Mouse (Mus musculus) erythroid progenitor cell, adult 5-6 weeks (primary cell): ENCODE data around the gene Gmds. TPM values are rescaled to one million over a fixed set of nuclear protein-coding genes. Genes with fewer than 3 reads are reported as not detected.

ENCODE experiments used
- ATAC-seq: replicated peaks from 2 replicates; pipeline ENCODE4 v1.8.0; 2016; ENCODE audit warnings: moderate number of reproducible peaks, mild to moderate bottlenecking, moderate TSS enrichment, inconsistent platforms; ENCODE audit not compliant: poor library complexity, low FRiP score, severe bottlenecking
- total RNA-seq, 2 experiments: library from RNA; stranded (forward) in 1 of 2; stranded (reverse) in 1 of 2; fragments of 150-400 nt in 1 of 2; fragments of 186-747, 209-891 nt in 1 of 2; gene quantifications; 2 replicates each; pipeline versions ENCODE4 v1.2.3 to v1.2.4; 2015 to 2017; ENCODE audit warnings: low replicate concordance in 2 of 2

Gene Gmds
- total RNA-seq, 2 experiments from 2014 or later = 4.3 to 4.6 TPM

GRCm38 (mm10) chr13:31906514-31906913, 432.0 kb downstream of the Gmds start:
- ATAC-seq = no peak

DNA sequence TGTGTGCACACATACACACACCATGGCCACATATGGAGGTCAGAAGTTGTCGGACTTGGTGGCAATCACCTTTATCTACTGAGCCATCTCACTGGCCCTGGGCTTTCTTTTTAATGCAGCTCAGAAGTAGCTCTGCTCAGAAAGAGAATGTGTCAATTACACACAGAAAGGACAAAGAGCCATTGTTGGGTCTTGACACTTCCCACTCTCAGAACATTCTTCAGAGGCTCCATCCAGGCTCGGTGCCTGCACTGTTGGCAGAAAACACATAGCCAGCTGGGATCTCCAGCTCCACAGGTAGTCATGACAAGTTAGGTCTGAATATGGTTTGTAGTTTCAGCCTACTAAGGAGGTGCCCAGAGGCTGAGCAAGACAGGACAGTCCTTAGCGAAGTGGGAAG, 438.3 kb downstream of the Gmds start:
- ATAC-seq = no peak

- ATAC-seq = no peak
These were observed 439.1 kb downstream of the Gmds start for GRCm38 (mm10) chr13:31899392-31899791.

GRCm38 (mm10) chr13:31897493-31897892, 441.0 kb downstream of the Gmds start:
- no peak for ATAC-seq

GRCm38 (mm10) chr13:31894511-31894910, 444.0 kb downstream of the Gmds start:
- no peak for ATAC-seq

DNA sequence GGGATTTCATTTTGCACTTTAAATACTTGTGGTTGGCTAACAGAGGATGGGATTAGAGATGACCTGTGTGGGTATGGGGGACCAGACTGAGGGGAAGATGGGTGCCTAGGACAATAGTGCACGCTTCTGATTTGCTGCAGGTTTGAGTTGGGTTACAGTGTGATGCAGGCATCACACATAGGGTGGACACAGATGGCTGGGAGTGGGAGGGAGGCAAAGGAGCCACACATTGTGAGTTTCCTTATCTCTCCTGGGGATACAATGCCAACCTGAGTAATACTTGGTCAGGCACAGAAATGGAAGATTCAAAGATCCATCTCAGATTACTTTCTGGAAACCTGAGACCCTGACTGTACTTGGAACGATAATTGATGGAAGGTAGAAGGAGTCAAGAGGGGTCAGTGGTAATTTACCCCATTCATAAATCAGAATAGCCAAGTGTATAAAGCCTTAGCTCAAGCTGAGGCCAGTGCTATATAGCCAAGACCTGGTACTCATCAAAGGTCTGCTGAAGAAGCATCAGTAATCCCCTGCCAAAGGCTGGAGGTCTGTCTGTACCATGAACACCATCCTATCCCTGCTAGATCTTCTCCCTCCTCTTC, 445.5 kb downstream of the Gmds start:
- ATAC-seq = no peak

DNA sequence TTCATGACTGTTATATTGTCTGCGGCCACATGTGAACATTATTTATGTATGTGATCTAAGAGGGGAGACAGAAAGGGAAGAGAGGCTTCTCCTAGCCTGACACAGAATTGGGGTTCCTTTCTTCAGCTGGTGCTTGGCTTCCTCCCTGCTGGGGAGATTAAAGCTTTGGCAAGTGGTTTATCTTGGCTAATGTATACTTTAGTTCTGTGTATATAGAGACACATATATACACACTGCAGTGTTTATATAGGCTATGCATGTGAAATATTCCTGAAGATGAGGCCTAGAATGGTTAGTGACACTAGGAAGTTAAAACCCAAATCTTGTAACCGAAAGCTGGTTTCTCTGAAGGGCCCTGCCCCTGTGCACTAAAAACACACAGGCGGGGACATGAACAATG, 450.0 kb downstream of the Gmds start:
- no peak for ATAC-seq

- ATAC-seq = no peak
These were observed 452.8 kb downstream of the Gmds start for GRCm38 (mm10) chr13:31885769-31886168.

GRCm38 (mm10) chr13:31878805-31879477, 459.6 kb downstream of the Gmds start:
- no peak for ATAC-seq

DNA sequence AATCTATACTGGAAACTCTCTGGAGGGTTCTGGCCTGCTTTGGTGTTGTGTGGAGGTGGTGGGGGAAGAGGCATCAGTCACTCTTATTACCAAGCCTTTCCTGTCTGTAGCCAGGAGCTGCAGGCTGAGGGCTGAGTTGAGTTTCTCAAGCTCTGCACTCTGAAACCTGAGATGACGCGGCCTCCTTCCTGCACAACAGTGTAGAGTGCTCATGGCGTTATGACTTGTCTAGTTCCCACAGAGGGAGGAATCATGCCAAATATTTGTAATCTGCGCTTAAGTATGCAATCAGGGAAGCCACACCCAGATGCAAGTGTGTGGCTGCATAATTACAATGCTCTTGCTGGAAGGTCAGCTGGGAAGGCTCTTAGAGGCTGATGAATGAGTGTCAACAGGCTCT, 461.5 kb downstream of the Gmds start:
- ATAC-seq = no peak

GRCm38 (mm10) chr13:31874427-31874826, 464.1 kb downstream of the Gmds start:
- no peak for ATAC-seq

DNA sequence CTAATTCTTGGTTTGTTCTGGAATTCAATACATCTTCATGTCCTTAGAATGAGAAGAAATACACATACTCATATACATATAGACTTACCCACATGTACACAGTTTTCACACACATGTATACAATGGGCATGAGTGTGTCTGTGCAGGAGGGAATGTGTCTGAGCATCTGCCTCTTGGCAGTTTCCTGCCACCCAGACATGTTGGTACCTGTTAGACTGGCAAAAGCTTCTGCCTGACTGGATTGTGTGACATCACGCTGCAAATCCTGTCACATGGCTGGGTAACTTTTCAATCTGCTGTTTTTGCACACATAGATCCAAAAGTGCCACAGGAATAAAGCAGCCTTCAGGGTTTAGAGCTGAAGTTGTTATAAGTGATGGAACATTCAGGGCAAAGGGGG, 465.3 kb downstream of the Gmds start:
- no peak for ATAC-seq

DNA sequence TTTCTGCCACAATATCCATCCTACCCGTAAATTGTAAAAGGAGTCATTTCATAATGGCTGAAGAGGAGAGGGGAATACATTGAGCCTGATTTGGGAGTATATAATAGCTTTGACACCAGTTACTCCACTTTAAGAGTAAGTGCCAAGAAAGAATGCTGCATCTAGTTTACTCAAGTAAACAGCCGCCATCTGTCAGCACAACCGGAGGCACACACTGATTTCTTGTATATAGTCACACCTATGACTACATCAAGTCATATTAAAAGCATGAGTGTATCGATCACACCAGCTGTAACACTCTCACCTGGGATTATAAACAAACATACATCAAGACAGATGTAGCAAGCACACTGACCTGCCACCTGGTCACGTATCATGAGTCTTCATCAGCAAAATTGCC, 473.8 kb downstream of the Gmds start:
- no peak for ATAC-seq

DNA sequence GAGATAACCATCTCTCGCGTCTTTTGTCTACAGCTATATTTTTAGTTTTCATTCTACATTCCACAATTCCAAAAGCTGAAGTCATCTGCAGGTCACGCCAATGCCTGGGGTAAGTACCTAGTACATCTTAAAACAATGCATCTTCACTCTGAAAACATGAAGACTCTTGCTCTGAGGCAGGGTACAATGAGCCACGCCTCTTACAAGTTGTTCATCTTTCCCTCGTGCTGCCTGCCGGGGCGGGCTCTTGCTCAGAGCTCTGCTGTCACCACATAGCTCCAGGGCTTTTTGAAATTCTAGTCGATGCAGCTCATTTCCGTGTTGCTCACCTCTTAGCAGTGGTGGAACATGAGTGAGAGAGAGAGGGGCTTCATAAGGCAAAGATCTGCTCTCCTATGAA, 475.1 kb downstream of the Gmds start:
- ATAC-seq = no peak

GRCm38 (mm10) chr13:31860200-31860599, 478.3 kb downstream of the Gmds start:
- ATAC-seq = no peak

- no peak for ATAC-seq
These were observed 484.5 kb downstream of the Gmds start for GRCm38 (mm10) chr13:31854000-31854399.

DNA sequence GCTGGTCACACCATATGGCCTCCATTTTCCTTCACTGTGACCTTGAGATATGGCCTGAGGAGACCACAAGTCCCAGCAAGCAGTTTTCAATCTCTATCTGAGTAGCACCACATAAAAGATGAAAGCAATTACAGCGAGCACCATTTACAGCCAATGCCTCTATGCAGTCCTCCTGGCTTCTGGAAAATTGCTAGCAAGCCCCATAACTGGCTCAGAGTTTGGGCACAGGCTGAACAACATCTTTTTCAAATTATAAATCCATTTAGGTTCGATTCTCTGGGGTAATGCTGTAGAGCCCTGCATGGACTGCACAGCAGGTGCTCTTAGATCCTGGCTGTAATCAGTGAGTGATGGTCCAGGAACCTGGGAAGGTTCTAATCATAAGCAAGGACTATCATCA, 485.0 kb downstream of the Gmds start:
- no peak for ATAC-seq

DNA sequence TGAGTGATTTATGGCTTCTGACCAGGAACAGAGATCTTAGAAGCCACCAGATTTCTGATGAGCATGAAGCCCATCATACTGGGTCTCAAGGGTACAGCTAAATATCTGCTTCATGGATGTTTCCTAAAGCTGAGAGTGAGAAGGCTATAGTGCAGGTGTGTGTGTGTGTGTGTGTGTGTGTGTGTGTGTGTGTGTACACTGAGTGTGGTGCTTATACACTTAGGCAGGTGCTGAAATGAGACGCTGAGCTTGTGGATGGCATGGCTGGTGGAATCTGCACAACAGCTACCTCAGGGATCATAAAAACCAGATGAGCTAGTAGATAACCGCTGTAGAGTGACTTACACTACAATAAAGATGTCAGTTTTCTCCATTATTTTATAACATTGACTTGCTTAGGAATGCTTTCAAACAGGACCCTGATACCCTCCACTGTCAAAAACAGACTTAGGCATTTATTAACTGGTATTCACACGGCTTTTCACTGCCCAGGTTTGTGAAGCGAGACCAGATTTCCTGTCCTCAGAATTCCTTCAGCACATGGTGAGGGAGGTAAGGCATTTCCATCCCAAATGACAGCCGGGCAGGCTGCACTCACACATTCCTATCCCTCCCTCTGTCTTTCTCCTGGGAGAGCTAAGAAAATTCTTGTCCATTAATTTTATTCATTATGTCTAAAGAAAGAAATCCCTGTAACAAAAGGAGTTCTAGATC, 489.1 kb downstream of the Gmds start:
- no peak for ATAC-seq

- ATAC-seq = no peak
These were observed 502.7 kb downstream of the Gmds start for GRCm38 (mm10) chr13:31835802-31836201.

DNA sequence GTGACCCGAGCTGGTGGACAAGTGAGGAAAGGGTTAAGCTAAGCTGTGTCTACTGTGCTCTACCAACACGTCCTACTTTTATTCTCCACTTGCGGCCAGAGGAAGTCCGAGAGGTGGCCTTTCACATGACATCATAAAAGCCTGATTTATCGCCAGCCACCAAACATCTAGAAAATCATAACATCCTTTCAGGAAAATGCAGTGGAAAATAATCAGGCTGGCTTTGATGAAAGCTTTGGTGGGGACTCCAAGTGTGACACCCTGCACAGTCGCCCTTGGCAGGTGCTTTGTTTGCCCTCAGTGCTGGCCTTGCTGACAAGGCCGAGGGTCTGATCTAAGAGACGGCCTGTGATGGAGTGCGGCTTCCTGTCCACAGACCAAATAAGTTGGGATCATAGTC, 508.2 kb downstream of the Gmds start:
- no peak for ATAC-seq

GRCm38 (mm10) chr13:31828446-31828845, 510.1 kb downstream of the Gmds start:
- ATAC-seq = no peak
